Mouse (Mus musculus) NIH3T3 (cell line): ENCODE results near the gene Neu1.
"Not testable (repeated sequence)": the region's sequence is repeated elsewhere in the genome, so short reads cannot be mapped to it uniquely, and the experiment has no call there.

ENCODE experiments used
- DNase-seq: peaks from one replicate; pipeline ENCODE4 v3.0.0-alpha.2; 2012; ENCODE audit warnings: low read depth

Gene Neu1

DNA sequence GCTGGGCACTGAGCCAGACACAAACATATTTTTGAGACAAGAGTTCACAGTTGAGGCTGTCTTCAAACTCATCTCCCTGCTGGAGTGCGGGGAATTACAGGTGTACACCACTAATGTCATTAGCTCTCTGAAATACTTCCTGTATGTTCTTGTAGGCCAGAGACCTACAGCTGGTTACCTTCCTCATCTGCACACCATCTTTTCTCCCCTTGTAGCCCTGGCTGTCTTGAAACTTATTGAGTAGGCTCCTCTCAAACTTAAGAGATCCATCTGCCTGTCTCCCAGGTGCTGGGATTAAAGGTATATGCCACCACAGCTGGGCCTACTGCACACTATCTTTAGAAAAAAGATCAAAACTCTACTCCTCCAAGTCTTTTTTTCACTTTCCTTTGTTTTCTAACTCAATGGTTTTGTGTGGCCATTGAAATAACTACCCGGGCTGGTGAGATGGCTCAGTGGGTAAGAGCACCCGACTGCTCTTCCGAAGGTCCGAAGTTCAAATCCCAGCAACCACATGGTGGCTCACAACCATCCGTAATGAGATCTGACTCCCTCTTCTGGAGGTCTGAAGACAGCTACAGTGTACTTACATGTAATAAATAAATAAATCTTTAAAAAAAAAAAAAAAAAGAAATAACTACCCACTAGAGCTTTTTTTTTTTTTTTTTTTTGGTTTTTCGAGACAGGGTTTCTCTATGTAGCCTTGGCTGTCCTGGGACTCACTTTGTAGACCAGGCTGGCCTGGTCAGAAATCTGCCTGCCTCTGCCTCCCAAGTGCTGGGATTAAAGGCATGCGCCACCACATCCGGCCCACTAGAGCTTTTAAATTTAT, 17.9 kb downstream of the Neu1 start:
- DNase-seq, result not testable (repeated sequence)

DNA sequence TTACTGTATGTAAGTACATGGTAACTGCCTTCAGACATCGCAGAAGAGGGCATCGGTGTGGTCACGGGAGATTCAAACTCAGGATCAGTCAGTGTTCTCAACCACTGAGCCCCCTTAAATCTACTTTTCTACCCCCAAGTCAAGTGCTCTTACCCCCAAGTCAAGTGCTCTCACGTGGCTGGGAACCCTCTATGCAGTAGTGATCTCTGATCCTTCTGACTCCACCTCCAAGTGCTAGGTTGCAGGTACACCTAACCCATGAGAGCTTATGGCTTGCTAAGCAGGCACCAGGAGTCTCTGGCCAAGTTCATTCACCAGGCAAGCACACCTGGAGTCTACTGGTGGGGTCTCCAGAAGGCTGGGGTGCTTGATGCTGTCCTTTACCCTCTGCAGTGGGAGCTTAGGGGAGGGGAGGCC, 18.5 kb downstream of the Neu1 start:
- no peak for DNase-seq

DNA sequence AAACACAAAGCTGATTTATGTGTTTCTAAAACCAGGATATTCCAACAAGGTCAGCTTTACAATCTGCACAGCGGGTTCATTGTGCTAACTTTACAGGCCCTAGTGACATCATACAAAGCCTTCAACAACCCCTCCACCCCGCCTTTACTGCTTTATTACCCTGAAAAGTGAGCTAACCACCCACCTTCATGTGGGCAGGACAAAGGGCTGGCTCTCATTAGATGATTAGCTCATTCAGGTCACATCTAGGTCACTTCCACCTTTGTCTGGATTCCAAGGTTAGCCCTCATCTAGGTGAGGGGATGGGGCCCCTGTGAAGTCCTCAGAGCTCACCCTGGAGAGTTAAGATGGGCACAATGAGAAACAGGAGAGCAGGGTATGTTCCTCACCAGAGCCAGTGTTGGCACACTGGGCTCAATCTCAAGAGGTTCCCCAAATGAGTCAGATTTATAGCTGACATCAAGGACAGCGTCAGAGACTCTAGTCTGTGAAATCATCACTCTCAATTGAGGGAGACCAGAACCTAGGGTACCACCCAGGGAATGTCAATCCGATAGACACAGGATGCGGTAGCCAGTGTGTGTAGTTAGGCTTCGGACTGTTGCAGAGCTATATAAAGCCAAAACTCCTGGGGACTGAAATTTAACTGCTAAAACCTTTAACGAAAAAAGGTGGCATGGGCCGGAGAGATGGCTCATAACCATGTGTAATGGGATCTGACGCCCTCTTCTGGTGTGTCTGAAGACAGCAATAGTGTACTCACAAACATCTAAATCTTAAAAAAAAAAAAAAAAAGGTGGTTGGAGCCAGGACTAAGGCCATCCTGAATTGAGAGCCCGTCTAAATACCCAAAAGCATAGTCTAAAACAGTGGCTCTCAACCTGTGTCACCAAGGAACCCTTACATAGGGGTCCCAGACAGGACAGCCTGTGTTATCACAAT, 19.7 kb downstream of the Neu1 start:
- peak; percentile 62 for DNase-seq

DNA sequence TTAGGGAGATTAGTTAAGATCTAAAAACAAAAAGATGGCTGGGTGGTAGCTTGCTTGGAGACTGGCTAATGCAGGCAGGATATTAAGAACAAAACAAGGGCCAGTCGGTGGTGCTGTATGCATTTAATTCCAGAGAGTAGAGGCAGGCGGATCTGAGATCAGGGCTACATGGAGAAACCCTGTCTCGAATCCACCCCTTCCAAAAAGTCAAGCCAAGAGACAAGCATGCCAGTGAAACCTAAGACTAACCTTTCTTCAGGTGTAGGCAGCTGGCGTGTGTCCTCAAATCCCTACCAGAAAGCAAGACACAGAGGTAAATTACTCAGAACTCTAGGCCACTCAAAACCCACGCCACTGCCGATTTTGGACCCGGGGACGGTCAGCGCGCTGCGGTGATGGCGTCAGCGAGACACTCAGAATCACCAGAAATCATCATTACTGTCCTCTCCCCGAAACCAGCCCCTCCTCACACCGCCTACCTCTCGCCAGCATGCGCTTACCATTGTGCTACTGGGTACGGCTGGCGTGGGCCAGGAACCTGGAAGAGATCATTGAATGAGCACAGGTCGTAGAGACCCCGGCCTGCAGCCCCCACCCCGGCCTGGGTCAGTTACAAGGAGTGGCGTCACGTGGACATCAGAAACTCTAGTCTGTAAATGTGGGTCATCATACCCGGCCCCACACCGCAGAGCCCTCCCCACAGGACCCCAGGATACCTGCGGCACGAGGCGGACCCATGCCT, 20.8 kb downstream of the Neu1 start:
- DNase-seq, result peak; percentile 42

DNA sequence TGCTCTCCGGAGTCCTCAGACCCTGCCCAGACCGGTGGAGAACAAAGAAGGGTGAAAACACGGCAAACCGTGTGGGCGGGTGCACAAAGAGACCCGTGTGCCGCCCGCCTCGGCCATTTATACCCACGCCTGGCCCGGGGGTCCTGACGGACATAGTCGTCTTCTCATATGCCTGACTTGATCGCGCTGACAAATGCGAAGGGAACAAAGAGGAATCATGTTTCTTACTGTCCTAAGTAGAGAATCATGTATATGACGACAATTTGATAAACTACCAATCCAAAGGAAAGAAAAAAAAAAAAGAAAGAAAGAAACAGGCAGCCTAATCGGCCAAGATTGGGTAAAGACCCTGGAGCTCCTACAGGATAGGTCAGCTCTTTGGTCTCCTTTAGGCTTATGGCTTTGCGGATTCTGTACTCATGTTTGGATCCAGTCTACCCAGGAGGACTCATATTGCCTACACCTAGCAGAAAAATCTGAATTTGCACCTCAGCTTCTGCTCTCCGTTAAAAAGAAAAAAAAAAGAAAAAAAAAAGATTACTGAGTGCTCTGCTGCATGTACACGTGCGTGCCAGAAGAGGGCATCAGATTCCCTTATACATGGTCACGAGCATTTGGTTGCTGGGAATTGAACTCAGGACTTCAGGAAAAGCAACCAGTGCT, 21.5 kb downstream of the Neu1 start:
- DNase-seq, result peak; percentile 89

DNA sequence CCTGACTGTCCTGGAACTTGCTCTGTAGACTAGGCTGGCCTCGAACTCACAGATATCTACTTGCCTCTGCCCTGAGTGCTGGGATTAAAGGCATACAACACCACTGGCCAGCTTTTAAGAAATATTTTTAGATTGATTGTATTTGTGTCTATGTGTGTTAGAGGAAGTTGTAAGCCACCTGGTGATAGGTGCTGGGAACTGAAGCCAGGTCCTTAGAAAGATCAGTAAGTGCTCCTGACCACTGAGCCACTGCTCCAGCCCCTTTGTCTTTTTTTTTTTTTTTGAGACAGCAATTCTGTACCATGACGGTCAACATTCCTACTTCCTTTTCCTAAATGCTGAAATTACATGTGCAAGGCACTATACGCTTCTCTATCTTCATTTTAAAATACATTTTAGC, 22.2 kb downstream of the Neu1 start:
- DNase-seq, result no peak

DNA sequence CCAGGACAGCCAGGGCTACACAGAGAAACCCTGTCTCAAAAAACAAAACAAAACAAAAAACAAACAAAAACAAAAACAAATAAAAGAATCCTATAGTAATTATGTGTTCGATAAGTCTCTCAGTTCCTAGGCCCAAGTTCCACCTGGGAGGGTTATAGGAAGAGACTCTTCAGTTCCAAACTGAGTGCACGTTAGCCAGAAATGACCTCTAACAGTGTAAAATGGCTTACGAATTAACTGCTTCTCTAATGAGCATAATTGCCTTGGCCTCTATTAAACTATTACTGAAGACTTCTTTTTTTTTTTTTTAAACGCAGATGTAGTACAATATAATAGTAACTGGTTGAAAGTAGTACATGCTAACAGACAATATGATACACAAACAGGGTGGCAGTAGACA, 22.9 kb downstream of the Neu1 start:
- no peak for DNase-seq

DNA sequence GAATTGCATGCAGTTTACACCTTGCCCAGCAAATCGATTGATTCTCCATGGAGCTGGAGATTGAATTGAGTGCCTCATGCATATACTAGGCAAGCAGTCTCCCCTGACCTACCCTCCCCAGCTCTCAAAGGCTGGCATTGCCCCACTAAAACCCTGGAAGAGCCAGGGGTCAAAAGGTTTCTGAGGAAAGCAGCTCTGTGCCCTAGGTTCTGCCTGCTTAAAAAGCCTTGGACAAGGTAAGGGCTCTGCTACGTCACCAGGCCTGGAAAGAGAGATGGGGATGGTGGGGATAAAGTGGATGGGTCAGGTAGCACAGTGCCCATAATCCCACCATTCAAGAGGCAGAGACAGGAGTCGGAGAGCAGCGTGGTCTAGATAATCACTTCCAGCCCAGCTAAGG, 23.8 kb downstream of the Neu1 start:
- no peak for DNase-seq

DNA sequence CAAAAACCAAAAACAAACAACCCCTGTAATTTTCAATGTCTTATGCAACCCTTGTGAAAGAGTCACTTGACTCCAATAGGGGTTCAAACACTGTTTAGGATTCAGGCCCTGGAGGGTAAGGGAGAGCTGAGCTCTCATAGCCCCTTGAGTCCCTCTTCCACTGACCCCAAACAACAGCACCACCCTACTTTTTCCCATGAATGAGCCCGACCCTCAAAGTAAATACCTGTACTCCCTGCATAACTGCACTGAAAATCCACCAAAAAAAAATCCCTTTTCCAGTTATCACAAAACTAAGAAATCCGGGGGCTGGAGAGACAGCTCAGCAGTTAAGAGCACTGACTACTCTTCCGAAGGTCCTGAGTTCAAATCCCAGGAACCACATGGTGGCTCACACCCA, 24.8 kb downstream of the Neu1 start:
- no peak for DNase-seq

DNA sequence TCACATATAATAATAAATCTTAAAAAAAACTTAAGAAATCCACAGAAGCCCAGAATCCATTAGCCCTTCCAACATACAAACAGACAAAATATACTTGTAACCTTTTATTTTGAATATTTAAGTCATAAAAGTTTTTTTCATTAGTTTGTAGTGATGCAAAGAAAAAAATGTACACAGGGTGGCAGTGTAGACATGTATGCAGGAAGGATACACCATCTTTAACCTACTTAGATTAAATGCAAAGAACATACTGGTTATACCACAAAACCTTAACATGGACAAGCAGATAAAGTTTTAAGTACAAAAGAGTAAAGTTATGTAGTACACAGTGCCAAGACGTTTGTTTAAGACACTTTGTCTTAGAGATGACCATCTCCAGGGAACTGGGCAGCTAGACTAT, 25.3 kb downstream of the Neu1 start:
- peak; percentile 75 for DNase-seq

DNA sequence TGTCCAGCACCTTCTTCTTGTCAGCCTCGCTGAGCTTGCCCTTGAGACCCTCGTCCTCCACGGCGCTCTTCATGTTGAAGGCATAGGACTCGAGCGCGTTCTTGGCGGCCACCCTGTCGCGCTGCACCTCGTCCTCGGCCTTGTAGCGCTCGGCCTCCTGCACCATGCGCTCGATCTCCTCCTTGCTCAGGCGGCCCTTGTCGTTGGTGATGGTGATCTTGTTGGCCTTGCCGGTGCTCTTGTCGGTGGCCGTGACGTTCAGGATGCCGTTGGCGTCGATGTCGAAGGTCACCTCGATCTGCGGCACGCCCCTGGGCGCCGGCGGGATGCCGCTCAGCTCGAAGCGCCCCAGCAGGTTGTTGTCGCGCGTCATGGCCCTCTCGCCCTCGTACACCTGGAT, 26.2 kb downstream of the Neu1 start:
- DNase-seq, result not testable (repeated sequence)

DNA sequence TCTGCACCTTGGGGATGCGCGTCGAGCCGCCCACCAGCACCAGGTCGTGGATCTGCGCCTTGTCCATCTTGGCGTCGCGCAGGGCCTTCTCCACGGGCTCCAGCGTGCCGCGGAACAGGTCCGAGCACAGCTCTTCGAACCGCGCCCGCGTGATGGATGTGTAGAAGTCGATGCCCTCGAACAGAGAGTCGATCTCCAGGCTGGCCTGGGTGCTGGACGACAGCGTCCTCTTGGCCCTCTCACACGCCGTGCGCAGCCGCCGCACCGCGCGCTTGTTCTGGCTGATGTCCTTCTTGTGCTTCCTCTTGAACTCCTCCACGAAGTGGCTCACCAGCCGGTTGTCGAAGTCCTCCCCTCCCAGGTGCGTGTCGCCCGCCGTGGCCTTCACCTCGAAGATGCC, 26.9 kb downstream of the Neu1 start:
- DNase-seq, result not testable (repeated sequence)

DNA sequence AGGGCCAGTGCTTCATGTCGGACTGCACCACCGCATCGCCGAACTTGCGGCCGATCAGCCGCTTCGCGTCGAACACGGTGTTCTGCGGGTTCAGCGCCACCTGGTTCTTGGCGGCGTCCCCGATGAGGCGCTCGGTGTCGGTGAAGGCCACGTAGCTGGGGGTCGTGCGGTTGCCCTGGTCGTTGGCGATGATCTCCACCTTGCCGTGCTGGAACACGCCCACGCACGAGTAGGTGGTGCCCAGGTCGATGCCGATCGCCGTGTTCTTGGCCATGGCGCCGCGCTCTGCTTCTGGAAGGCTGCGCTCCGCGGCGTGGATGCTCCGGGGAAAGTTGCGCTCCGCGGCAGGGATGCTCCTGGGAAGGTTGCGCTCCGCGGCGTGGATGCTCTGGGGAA, 27.7 kb downstream of the Neu1 start:
- not testable (repeated sequence) for DNase-seq

DNA sequence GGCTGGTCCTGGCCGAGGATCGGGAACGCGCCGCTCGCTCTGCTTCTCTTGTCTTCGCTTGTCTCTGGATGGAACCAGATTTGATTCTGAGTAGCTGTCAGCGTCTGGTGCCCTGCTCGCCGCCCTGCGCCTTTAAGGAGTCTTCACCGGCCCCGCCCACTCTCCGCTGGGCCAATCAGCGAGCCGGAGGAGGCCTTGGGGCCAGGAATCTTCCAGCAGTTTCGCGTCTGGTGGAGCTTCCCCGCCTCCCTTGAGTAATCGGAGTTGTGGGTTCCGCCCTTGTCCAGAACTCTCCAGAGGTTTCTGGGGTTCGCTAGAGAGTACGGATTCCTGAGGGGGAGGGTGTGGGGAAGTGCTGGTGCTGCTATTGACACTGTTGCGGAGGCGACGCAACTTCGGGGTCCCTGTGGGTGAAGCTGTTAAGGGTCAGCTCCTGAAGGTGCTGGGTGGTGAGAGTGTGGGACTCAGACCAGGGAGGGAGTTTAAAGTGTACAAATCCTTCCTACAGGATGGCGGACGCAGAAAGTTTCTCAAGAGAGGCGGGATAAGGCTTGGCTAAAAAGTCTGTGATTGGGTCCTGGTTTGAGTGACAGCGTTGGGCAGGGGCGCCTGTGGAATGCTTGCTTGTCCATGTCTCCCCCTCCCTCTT, 28.2 kb downstream of the Neu1 start, which contains the start of gene Hspa1b:
Hspa1b (minus strand) TSS at position 109 of the 649 bp plus-strand sequence.
- peak; percentile 89 for DNase-seq

DNA sequence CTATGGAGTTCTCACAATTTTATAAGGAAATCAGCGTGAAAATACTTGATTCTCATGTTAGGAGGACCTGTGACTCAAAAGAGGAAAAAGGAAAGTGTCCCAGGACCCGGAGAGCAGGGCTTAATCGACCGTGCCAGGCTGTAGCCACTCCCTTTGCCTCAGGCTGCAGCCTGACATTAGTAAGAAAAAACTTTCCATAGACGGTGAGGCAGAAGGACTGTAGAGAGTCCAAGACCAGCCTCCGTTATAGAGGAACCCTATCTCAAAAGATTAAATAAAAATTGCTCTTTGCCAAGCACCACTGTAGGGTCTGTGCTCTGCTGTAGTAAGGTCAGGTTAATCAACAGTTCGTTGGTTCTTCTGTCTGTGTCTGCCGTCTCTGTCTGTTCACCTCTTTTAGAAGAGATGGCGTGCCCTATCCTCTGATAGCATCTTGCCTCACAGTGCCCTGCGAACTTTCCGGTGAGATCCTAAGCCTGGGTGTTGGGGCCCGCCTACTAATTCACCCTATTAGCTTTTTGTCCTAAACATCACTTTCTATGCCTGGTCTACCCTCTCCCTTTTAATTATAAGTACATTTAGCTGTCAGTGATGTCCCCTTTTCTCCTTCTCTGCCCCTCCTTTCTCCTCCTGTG, 28.9 kb downstream of the Neu1 start:
- DNase-seq, result peak; percentile 88

DNA sequence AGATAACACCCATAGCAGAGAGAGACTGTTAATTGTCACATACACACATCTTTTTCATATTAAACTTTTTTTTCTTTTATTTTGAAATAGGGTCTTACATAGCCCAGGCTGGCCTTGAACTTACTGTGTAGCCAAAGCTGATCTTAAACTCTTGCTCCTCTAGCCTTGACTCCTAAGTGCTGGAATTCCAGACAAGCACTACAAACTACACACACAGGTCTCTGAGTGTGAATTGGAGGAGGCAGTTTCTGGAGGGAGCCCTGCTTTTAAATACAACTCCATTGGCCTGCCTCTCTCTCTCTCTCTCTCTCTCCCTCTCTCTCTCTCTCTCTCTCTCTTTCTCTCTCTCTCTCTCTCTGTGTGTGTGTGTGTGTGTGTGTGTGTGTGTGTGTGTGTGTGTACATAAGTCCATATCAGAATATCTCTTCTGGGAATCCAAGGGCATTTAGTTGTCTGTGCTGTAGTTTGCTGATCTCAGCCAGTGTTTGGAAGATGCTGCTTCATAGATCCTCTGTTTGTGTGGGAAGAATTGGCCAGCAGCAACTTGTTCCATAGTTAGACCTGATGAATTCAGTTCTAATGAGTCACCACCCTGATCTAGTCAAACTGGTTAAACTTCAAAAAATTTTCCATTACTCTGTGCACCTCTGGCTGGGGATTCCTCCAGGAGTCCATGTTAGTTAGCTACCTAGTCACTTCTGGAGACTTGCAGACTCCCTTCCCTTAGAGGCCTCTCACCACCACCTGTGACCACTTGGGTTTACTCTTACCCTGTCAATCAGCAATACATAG, 29.8 kb downstream of the Neu1 start:
- peak; percentile 82 for DNase-seq

DNA sequence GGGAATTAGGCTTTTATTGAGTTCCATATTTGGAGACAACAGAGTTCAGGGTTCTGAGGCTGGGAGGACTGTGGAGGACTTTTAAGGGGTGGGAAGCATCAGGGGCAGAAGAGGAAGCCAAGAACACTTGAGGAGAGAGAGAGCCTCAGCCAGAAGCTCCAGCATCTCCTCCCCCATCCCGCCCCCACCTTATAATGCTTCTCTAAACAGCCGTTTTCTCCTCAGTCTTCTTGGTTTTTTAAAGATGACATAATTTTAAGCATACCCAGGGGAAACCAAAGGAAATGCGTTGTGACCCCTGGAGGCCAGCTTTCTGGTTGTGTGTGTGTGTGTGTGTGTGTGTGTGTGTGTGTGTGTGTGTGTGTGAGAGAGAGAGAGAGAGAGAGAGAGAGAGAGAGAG, 31.1 kb downstream of the Neu1 start:
- peak; percentile 84 for DNase-seq

DNA sequence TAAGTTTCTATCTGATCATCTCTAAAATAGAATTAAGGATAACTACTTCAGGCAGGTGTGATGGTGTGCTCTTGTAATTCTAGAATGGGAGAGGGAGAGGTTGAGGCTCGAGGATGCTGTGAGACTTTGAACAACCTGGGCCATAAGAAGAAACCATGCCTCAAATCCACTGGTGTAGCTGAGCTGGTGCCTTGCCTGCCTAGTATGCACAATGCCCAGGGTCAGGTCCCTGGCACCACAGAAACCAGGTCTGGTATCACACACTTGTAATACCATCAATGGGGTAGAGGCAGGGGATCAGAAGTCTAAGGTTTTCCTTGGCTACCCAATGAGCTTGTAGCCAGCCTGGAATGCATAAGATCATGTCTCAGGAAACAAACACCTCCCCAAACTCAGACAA, 31.8 kb downstream of the Neu1 start:
- DNase-seq, result no peak

DNA sequence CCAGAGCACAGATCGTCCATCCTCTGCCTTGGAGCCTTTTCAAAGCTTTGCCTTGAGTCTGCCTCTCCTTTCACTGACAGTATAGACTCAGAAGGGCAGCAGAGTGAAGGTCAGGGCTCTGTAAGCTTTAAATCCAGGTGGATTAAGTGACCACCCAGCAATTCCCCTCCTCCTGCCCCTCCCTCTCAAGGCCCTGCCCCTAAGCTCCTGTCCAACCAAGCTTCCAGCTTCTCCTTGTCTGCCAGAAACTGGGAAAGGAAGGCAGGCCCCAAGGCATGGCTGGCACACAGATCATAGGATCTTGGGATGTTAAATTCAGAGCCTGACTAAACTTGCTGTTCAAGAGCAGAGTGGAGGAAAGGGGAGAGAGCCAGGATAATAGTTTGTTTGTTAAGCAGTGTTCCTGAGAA, 33.6 kb downstream of the Neu1 start:
- peak; percentile 82 for DNase-seq

DNA sequence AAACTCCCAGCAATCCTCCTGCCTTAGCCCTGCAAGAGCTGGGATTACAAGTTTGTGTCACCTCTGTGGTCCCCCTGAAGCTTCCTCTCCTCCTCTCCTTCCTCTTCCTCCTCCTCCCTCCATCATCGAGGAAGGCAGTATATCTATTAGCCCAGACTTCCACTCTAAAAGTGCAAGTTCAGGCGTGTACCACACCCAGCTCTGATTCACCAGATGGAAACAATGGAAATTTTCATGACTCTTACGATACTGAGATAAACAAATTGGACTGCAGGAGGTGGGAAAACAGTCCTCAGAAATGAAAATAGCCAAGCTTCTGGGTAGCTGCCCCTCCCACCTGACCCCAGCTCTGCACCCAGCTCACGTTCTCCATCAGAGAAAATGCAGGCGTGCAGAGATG, 34.6 kb downstream of the Neu1 start:
- DNase-seq, result peak; percentile 70
